Mouse (Mus musculus): ENCODE results near the gene Wdr5b. TPM values are rescaled to one million over a fixed set of nuclear protein-coding genes. Genes with fewer than 3 reads are reported as not detected.

Gene Wdr5b
- polyA plus RNA-seq, 1 experiment from 2014 or later, result 11.6 TPM

Other genes with a start within 250 kb of the Wdr5b start
- gene Parp14, start 169.6 kb upstream of the Wdr5b start, polyA plus RNA-seq (2016; fragmentation: Nextera tagmentation; extraction: Ambion mirVana), result 0.43 and 0.46 TPM in 2 replicates
- 3.8 TPM in 2 replicates for gene Parp9, start 102.7 kb upstream of the Wdr5b start, polyA plus RNA-seq (2016; fragmentation: Nextera tagmentation; extraction: Ambion mirVana)
- 3.8 and 3.9 TPM in 2 replicates for gene Dtx3l, start 102.0 kb upstream of the Wdr5b start, polyA plus RNA-seq (2016; fragmentation: Nextera tagmentation; extraction: Ambion mirVana)
- gene Kpna1, start 62.4 kb upstream of the Wdr5b start, polyA plus RNA-seq (2016; fragmentation: Nextera tagmentation; extraction: Ambion mirVana), result 48.4 and 51.0 TPM in 2 replicates
- 340 and 357 TPM in 2 replicates for gene Fam162a, start 30.4 kb downstream of the Wdr5b start, polyA plus RNA-seq (2016; fragmentation: Nextera tagmentation; extraction: Ambion mirVana)
- gene Ccdc58, start 30.5 kb downstream of the Wdr5b start, polyA plus RNA-seq (2016; fragmentation: Nextera tagmentation; extraction: Ambion mirVana), result 100 and 108 TPM in 2 replicates
- gene Csta1, start 90.1 kb downstream of the Wdr5b start, polyA plus RNA-seq (2016; fragmentation: Nextera tagmentation; extraction: Ambion mirVana), result 0.16 and 0.58 TPM in 2 replicates
- not detected in 2 replicates for gene Stfa2l1, start 115.6 kb downstream of the Wdr5b start, polyA plus RNA-seq (2016; fragmentation: Nextera tagmentation; extraction: Ambion mirVana)
- gene Gm5483, start 143.0 kb downstream of the Wdr5b start, polyA plus RNA-seq (2016; fragmentation: Nextera tagmentation; extraction: Ambion mirVana), result 1.2 and 1.4 TPM in 2 replicates
- not detected in 2 replicates for gene Gm5416, start 169.2 kb downstream of the Wdr5b start, polyA plus RNA-seq (2016; fragmentation: Nextera tagmentation; extraction: Ambion mirVana)
- not detected in 2 replicates for gene 2010005H15Rik, start 180.3 kb downstream of the Wdr5b start, polyA plus RNA-seq (2016; fragmentation: Nextera tagmentation; extraction: Ambion mirVana)
- 1.8 and 2.6 TPM in 2 replicates for gene Stfa1, start 235.8 kb downstream of the Wdr5b start, polyA plus RNA-seq (2016; fragmentation: Nextera tagmentation; extraction: Ambion mirVana)